Mouse (Mus musculus) CD4-positive helper T cell, adult 2 months (primary cell): Measurements from ENCODE around the gene Brsk2.
A peak's percentile ranks its signal among the peaks of the same experiment; 100 is the strongest.

Experiments
- DNase-seq: peaks from one replicate; pipeline ENCODE4 v3.0.0-alpha.2; 2012; ENCODE audit warnings: low read depth, missing footprints, low spot score

Brsk2 gene

DNA sequence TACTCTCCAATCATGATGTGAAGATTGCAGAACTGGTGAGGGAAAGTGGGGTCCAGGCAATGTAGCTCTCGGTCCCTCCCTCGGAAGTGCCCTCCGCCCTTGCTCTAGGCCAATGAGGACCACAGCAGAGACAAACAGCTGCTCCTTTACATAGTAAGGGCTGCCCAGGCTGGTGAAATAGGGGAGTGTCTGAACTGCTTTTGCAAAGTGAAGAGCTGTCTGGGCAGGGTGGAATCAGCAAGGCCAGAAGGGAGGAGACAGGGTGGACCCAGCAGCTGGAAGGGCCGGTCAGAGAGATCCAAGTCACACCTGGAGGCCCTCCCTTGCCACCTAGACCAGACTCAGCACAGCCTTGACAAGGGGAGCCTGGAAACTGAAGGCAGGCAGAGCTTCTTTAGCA, 76.4 kb downstream of the Brsk2 start:
- no peak for DNase-seq

GRCm38 (mm10) chr7:142030073-142030472, 80.5 kb downstream of the Brsk2 start:
- no peak for DNase-seq

DNA sequence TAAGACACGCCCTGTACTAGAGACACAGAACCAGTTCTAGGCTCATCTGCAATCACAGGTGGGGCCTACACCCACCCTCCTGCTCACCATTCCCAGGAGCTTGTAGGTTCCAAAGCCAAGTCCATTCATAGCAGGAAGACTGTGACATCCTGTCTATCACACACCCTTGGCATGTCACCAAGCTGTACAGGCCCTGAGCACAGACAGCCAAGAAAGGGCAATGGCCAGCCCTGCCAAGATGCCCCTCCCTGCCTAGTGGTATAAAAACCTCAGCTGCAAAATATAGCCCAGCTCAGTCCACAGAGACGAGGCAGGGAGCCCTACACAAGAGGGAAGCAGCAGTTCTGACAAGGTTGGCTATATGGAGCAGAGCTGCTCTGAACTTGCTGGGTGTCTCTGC, 84.6 kb downstream of the Brsk2 start:
- no peak for DNase-seq

DNA sequence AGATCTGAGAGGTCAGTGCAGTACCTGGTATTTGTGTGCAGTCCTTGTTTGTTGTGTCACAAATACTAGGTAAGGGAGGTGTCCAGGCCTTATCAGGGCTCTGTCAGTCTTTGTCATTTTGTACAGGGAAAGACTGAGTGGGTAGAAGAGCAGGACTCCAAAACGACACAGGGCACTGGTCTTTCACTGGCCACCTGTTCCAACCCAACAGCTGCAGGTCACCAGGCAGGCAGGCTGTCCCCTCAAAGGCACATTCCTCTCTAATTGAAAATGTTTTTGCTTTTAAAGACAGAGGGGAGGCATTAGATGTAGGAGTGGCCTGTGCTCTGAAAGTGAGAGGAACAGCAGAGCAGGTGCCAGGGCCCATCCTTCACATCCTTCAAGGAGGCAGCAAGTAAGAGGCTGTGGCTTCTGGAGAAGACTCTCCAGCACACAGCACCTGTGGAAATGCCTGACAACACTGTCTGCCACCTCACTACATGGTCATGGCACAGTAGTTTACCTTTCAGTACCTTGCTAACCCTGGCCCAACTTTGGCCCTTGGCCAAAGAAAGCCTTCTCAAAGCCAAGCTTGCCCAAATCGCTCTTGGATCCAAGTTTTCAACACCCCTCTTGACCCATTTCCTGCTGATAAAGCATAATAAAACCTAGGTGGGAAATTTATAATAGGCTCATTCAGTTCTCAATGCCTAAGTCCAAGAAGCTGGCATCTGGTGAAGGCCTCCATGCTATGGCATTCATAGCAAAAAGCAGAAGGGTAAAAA, 85.7 kb downstream of the Brsk2 start:
- DNase-seq: no peak

DNA sequence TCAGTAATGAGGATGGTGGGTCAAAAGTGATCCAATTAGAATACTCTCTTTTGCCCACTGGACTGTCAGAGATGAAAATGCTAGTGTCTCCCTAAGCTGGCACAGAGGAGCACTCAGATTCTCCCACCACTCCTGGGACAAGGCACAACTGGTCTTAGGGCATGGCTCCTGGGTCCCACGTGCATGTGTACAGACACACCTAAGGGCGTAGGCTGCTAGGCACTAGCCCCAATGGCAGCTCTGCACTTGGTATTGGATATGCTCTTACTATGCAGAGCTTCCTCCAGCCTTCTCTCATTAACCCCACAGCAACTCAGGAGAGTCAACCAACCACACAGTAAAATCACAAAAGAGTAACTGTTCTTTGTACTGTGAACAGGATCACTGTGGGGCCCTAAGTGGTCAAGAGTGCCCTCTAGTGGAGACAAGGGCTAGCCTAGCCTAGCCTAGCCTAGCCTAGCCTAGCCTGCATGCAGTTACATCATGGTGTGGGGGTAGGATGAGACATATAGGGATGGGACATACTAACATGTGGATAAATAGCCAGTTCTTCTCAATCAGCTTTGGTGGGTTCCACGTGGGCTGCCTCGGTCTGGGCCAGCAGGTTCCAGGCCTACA, 88.1 kb downstream of the Brsk2 start:
- DNase-seq: peak; percentile 43

DNA sequence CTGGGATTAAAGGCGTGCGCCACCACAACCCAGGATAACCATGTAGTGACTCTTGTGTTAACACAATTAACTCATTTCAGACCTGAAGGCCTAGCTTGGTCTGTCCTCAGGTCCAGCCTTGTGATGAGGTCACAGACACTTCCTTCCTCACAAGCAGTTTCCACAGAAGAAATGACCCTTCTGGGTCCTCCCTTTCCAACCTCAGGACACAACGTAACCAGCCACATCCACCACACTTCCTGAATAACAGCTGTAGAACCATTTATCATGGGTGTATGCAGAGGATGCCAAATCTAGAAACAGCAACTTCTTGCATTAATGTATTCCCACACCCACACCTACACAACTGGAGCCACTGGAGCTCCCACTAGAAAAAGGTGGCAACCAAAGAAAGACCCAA, 91.2 kb downstream of the Brsk2 start:
- DNase-seq: no peak

GRCm38 (mm10) chr7:142045344-142045743, 95.8 kb downstream of the Brsk2 start:
- no peak for DNase-seq

GRCm38 (mm10) chr7:142045932-142046331, 96.4 kb downstream of the Brsk2 start:
- no peak for DNase-seq

- DNase-seq: no peak
These were observed 101.0 kb downstream of the Brsk2 start for GRCm38 (mm10) chr7:142050536-142050935.
